Mouse (Mus musculus): ENCODE measurements around the gene Acod1.

Gene Acod1

DNA sequence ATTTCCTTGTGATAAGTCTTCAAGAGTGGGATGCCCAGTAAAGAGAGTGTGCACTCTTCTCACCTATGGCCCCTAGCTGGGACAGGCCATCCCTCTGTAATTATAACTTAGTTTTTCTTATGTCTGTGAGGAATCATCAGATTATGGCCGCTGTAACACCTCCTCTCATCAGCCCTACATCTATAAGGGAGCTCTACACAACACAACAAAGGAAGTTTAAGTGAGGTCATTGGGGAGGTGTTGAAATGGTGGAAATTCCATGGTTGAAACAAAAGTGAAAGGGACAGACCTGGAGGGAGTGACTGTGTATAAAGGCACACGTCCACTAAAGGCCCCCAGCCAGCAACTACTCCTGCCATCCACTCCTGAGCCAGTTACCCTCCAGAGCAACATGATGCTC, at the start of gene Acod1:
TSS of gene Acod1 (plus strand) at position 301 of the 400 bp plus-strand sequence.
- DNase-seq (ENCODE audit: low spot score in 2 of 2), result no peak

DNA sequence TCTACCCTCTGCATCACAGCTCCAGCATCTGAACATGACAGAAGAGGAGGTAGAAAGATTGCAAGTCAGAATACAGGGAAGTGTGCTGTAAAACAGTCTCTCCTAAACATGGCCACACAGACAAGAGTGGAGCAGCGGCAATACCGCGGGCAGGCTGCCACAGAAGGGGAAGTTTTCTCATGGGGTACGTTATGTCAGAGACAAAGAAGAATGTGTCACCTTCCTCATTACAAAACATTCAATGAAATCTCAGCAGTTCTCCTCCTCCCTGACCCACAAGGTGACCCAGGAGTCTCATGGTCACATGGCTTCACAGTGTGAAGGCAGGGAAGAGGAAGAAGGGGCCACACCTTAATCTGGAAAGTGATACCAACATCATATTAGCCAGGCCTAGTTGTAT, 39.0 kb upstream of the Acod1 start:
- DNase-seq (ENCODE audit: low spot score in 2 of 2), result no peak

- DNase-seq (ENCODE audit: low spot score in 2 of 2), result no peak
Observed at GRCm38 (mm10) chr14:103011782-103012181, 35.0 kb upstream of the Acod1 start.

DNA sequence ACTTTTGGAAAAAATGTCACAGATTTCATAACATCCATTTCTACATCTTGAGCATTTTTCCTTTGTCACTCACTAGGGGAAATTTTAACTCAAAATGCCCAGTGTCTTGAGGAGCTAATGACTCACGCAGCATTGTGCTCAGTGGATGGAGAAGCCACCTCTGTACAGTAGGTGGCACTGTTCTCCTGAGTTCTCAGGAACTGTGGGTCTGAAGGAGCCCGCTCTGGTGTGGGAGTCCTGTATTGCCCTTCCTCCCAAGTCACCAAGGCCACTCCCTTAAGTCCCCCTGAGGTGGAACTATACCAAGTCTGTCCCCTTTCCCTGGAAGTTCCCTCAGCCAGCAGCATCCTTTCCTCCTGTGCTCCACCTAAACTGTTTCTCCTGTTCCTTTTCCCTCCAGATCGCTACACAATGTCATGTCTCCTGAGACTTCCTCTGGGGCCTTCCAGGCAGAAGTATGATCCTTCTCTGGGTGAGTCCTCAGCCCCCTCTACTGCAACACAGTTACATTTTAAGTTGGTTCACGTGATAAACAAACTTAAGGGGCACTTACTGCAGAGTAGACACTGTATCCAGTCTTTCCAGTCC, 34.1 kb upstream of the Acod1 start:
- peak; percentile 20 to 41 for DNase-seq (ENCODE audit: low spot score in 2 of 2)

- DNase-seq (ENCODE audit: low spot score in 2 of 2), result no peak
Observed at GRCm38 (mm10) chr14:103017009-103017408, 29.8 kb upstream of the Acod1 start.

- no peak for DNase-seq (ENCODE audit: low spot score in 2 of 2)
Observed at GRCm38 (mm10) chr14:103020046-103020445, 26.7 kb upstream of the Acod1 start.

- no peak for DNase-seq (ENCODE audit: low spot score in 2 of 2)
Observed at GRCm38 (mm10) chr14:103029203-103029602, 17.6 kb upstream of the Acod1 start.

DNA sequence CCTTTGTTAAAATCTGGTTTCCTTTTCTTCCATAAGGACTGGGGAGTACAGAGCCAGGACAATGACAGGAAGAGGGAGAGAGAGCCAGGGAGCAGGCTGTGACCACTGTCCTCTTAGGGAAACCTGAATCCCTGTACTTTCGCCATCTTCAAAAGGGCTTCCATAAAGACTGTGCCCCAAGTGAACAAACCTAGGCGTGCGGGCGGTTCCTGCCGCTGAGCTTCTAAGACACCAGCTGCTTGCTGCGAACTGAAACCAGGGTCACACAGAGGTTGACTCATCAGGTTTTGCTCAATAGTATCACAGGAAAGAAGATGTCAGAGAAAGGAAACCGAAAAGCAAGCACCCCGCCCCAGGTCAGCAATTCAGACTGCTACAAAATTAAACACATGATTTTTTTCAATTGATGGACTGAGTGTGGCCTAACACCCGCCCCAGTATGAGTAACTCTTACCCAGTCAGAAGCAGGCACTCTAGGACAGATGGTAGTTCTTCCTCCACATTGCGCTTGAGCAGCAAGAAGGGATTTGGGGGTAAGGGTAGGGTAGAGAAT, 13.4 kb upstream of the Acod1 start:
- no peak for DNase-seq (ENCODE audit: low spot score in 2 of 2)

- DNase-seq (ENCODE audit: low spot score in 2 of 2), result no peak
Observed at GRCm38 (mm10) chr14:103034076-103034475, 12.7 kb upstream of the Acod1 start.

DNA sequence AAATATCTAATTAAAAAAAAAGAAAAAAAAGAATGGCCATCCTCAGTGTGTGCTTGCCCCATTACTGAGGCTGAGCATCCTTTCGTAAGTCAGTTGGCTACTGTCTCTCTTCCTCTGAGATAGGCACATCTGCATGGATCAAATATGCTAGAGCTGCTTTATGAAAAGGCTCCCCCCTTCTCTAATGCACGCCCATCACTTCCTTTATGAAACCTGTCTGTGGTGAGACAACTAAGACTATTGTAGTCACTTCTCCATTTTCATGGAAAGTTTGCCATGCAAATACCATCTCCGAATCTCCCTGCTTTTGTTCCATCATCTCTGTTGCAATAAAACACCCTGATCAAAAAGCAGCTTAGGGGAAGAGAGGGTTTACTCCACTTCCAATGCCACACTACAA, 9.8 kb upstream of the Acod1 start:
- DNase-seq (ENCODE audit: low spot score in 2 of 2), result no peak

DNA sequence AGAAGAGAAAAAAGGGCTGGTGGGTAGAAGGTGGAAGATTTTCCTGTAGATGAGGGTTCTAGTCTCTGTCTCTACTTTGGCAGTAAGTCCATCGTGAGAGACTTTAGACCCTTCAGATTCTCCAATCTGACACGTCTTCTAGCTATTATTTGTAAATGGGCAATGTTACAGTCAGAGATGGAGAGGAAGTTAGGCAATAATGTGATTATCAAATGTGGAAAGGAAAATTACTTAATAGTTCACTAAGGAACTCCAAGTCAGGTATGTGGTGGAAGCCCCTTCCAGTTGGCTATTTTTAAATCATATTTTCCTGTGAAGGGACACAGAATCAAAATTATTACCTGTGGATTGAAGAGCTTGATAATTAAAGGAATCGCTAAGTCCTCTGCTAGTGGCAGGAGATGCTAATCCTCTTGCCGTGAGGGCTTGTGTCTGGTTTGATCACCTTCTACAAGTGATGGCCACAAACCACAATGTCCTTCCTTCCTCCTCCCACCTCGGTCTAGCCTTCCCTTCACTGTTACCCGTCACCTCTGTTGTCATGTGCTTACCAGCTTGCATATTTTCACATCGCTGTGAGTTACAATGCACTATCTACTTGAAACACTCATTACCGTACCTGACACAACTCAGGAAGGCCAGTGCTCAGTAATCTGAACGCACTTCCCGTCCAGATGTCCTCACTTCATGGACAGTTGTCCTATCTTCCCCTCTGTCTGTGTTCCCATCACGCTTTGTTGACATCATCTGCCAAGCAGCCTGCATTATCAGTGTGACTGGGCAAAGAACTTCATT, 1.7 kb downstream of the Acod1 start:
- no peak for DNase-seq (ENCODE audit: low spot score in 2 of 2)

- peak; percentile 72 to 74 for DNase-seq (ENCODE audit: low spot score in 2 of 2)
Observed at GRCm38 (mm10) chr14:103051159-103051769, 4.5 kb downstream of the Acod1 start.

DNA sequence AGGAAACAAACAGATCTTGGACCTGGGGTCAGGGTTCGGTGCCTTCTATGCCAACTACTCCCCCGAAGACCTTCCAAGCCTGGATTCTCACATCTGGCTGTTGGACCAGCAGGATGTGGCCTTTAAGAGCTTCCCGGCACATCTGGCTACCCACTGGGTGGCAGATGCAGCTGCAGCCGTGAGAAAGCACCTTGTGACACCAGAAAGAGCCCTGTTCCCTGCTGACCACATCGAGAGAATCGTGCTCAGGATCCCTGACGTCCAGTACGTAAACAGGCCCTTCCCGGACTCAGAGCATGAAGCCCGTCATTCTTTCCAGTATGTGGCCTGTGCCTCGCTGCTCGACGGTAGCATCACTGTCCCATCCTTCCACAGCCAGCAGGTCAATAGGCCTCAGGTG, 8.0 kb downstream of the Acod1 start:
- no peak for DNase-seq (ENCODE audit: low spot score in 2 of 2)

GRCm38 (mm10) chr14:103056601-103057000, 9.8 kb downstream of the Acod1 start:
- DNase-seq (ENCODE audit: low spot score in 2 of 2), result no peak

DNA sequence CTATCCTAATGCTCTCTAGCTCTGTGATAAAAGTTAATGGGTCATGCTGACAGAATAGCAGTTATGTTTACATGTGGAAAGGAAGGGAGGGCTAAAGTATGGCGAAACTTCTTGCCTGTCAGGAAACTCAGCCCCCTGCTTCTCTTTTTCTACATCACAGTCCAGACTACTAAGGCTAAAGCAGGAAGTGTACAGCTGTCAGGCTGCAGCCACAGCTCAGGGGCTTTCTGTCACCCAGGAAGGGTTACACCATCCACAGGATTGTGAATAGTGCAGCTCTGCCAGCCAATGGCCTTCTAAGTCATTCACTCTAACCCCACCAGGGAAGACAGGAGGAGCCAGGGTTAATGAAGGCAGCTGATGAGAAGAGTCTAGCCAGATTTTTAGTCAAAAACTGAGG, 12.2 kb downstream of the Acod1 start:
- no peak for DNase-seq (ENCODE audit: low spot score in 2 of 2)

DNA sequence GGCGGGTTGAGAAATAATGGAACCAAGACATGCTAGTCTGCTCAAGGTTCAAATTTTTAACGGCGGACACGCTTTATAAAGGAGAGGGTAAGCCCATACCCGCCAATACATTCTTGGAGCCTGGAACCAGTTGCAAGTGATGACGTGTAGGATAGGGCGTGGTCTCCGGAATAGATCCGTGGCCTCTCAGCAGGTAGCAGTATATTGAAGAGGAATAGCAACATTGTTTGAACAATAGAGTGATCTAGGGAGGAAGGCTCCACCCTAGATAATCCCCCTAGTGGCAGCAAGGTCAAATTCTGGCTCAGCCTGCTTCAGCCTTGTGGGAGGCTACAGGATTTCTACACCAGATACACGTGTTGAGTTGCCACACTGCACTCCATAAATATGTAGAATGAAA, 12.7 kb downstream of the Acod1 start:
- DNase-seq (ENCODE audit: low spot score in 2 of 2), result no peak

- DNase-seq (ENCODE audit: low spot score in 2 of 2), result peak; percentile 72 to 77
Observed at GRCm38 (mm10) chr14:103065294-103066167, 18.8 kb downstream of the Acod1 start.

GRCm38 (mm10) chr14:103069465-103069863, 22.7 kb downstream of the Acod1 start:
- DNase-seq (ENCODE audit: low spot score in 2 of 2), result no peak

- peak; percentile 69 to 84 for DNase-seq (ENCODE audit: low spot score in 2 of 2)
Observed at GRCm38 (mm10) chr14:103069864-103070611, 23.3 kb downstream of the Acod1 start, which contains the start of gene Cln5. Gene Cln5 (plus strand): TSS chr14:103070216.

- DNase-seq (ENCODE audit: low spot score in 2 of 2), result no peak
Observed at GRCm38 (mm10) chr14:103070790-103071189, 24.0 kb downstream of the Acod1 start.

DNA sequence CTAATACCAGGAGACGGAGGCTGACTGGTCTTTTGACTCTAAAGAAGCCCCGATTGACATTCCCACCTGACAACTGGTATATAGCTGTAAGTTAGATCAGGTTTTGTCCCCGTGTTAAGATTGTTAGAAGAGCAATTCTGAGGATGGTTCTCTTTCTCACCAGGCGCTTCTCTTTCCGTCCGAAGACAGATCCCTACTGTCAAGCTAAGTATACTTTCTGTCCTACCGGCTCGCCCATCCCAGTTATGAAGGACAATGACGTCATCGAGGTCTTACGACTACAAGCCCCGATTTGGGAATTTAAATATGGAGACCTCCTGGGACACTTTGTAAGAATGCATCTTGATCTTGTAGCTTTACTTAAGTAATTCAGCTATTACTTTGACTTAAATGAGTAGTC, 24.7 kb downstream of the Acod1 start:
- DNase-seq (ENCODE audit: low spot score in 2 of 2), result no peak

All from frontal cortex, postnatal 25 days (tissue).